Mouse (Mus musculus) CH12.LX (cell line): Measurements from ENCODE around the gene Nck2. TPM values are rescaled to one million over a fixed set of nuclear protein-coding genes. Genes with fewer than 3 reads are reported as not detected.

Source experiments
- DNase-seq: peaks from one replicate; pipeline ENCODE4 v3.0.0-alpha.2; 2013; ENCODE audit errors: extremely low read depth
- H3K27ac ChIP-seq: 2 replicates; pipeline ENCODE4 v1.5.1; 2012; ENCODE audit warnings: low read depth, mild to moderate bottlenecking, control low read depth, moderate library complexity; ENCODE audit not compliant: insufficient read depth
- H3K27me3 ChIP-seq: replicated peaks from 2 replicates; pipeline ENCODE3; 2012; ENCODE audit warnings: inconsistent platforms
- H3K36me3 ChIP-seq, 2 experiments: replicated peaks in 1 of 2; 2 replicates each; pipeline versions ENCODE3 to v1.6.1; 2012; ENCODE audit warnings: inconsistent platforms in 1 of 2, low read length in 1 of 2, mild to moderate bottlenecking in 1 of 2, mixed read lengths in 1 of 2, moderate library complexity in 1 of 2; ENCODE audit not compliant: control insufficient read depth in 1 of 2, insufficient read depth in 1 of 2
- H3K4me1 ChIP-seq, 2 experiments: 2 replicates each; pipeline ENCODE4 v1.6.1; 2012; ENCODE audit warnings: inconsistent platforms in 1 of 2, moderate library complexity in 1 of 2; ENCODE audit not compliant: insufficient read depth in 2 of 2, control insufficient read depth in 1 of 2
- H3K4me2 ChIP-seq: 2 replicates; pipeline ENCODE4 v1.6.1; 2012; ENCODE audit warnings: low read depth, mild to moderate bottlenecking, control low read depth; ENCODE audit not compliant: poor library complexity, insufficient read depth, severe bottlenecking
- H3K4me3 ChIP-seq, 3 experiments: fragments of 150-350 bp in 1 of 3; sonication (generic) in 1 of 3; replicated peaks in 1 of 3; 2 replicates each; pipeline versions ENCODE3 to v1.5.1; 2011 to 2012; ENCODE audit warnings: low read depth in 2 of 3, low read length in 2 of 3, mild to moderate bottlenecking in 2 of 3, moderate library complexity in 2 of 3, control low read depth in 1 of 3, improper control_type of control experiment in 1 of 3, inconsistent platforms in 1 of 3, mixed read lengths in 1 of 3; ENCODE audit not compliant: poor library complexity in 1 of 3
- H3K79me2 ChIP-seq: replicated peaks from 2 replicates; pipeline ENCODE4 v1.6.1; 2012; ENCODE audit warnings: mild to moderate bottlenecking, moderate library complexity; ENCODE audit not compliant: control insufficient read depth, poor library complexity, insufficient read depth, severe bottlenecking; ENCODE audit errors: extremely low read depth
- H3K9ac ChIP-seq: 2 replicates; pipeline ENCODE4 v1.6.1; 2012; ENCODE audit warnings: low read depth, mild to moderate bottlenecking, control low read depth, moderate library complexity; ENCODE audit not compliant: insufficient read depth
- H3K9me3 ChIP-seq: replicated peaks from 2 replicates; pipeline ENCODE3; 2012; ENCODE audit warnings: low read length, inconsistent platforms, mixed read lengths
- CHD1 ChIP-seq: IDR thresholded peaks from 2 replicates; pipeline ENCODE4 v1.6.1; 2012; ENCODE audit warnings: low read depth, low read length, improper control_type of control experiment, inconsistent platforms
- CTCF ChIP-seq, 2 experiments: IDR thresholded peaks in 1 of 2; conservative IDR thresholded peaks in 1 of 2; 2 replicates each; pipeline ENCODE4 v1.5.1; 2011 to 2012; ENCODE audit warnings: low read depth in 2 of 2, low read length in 2 of 2, improper control_type of control experiment in 1 of 2, inconsistent platforms in 1 of 2, mild to moderate bottlenecking in 1 of 2, moderate library complexity in 1 of 2
- E2F4 ChIP-seq: IDR thresholded peaks from 2 replicates; pipeline ENCODE4 v1.6.1; 2011; ENCODE audit warnings: low read depth, low read length, improper control_type of control experiment; ENCODE audit not compliant: insufficient replicate concordance
- ELF1 ChIP-seq: IDR thresholded peaks from 2 replicates; pipeline ENCODE4 v1.6.1; 2014; ENCODE audit warnings: low read depth, mild to moderate bottlenecking, inconsistent platforms, low read length, improper control_type of control experiment
- GABPA ChIP-seq: IDR thresholded peaks from 2 replicates; pipeline ENCODE4 v1.6.1; 2012; ENCODE audit warnings: low read depth, low read length, improper control_type of control experiment, inconsistent platforms; ENCODE audit not compliant: insufficient replicate concordance
- HCFC1 ChIP-seq: IDR thresholded peaks from 2 replicates; pipeline ENCODE4 v1.6.1; 2012; ENCODE audit warnings: low read depth, mild to moderate bottlenecking, inconsistent platforms, low read length, improper control_type of control experiment
- JUND ChIP-seq: conservative IDR thresholded peaks from 2 replicates; pipeline ENCODE4 v1.6.1; 2011; ENCODE audit warnings: low read depth, low read length, improper control_type of control experiment
- MAZ ChIP-seq: IDR thresholded peaks from 2 replicates; pipeline ENCODE4 v1.6.1; 2012; ENCODE audit warnings: low read depth, mild to moderate bottlenecking, inconsistent platforms, low read length, improper control_type of control experiment, moderate library complexity
- MXI1 ChIP-seq: IDR thresholded peaks from 2 replicates; pipeline ENCODE4 v1.6.1; 2011; ENCODE audit warnings: mild to moderate bottlenecking, low read depth, low read length, improper control_type of control experiment
- NRF1 ChIP-seq: IDR thresholded peaks from 2 replicates; pipeline ENCODE4 v1.6.1; 2014; ENCODE audit warnings: low read depth, mild to moderate bottlenecking, inconsistent platforms, low read length, improper control_type of control experiment, moderate library complexity
- RCOR1 ChIP-seq: conservative IDR thresholded peaks from 2 replicates; pipeline ENCODE4 v1.6.1; 2012; ENCODE audit warnings: low read depth, mild to moderate bottlenecking, inconsistent platforms, low read length, improper control_type of control experiment
- SMC3 ChIP-seq: IDR thresholded peaks from 2 replicates; pipeline ENCODE4 v1.6.1; 2011; ENCODE audit warnings: low read depth, low read length, improper control_type of control experiment
- TBP ChIP-seq: conservative IDR thresholded peaks from 2 replicates; pipeline ENCODE4 v1.6.1; 2011; ENCODE audit warnings: low read depth, low read length, improper control_type of control experiment
- TCF12 ChIP-seq: IDR thresholded peaks from 2 replicates; pipeline ENCODE4 v1.6.1; 2014; ENCODE audit warnings: low read depth, mild to moderate bottlenecking, inconsistent platforms, low read length, improper control_type of control experiment
- UBTF ChIP-seq: IDR thresholded peaks from 2 replicates; pipeline ENCODE4 v1.6.1; 2012; ENCODE audit warnings: low read depth, mild to moderate bottlenecking, inconsistent platforms, low read length, improper control_type of control experiment, moderate library complexity
- USF1 ChIP-seq: IDR thresholded peaks from 2 replicates; pipeline ENCODE4 v1.6.1; 2014; ENCODE audit warnings: low read depth, mild to moderate bottlenecking, inconsistent platforms, low read length, improper control_type of control experiment
- ZKSCAN1 ChIP-seq: IDR thresholded peaks from 2 replicates; pipeline ENCODE4 v1.6.1; 2012; ENCODE audit warnings: low read depth, inconsistent platforms, low read length, improper control_type of control experiment, borderline replicate concordance
- dilution Hi-C: fragments of 300-500 bp; cut with MboI; formaldehyde crosslinking; loops from 2 replicates; pipeline ENCODE4 v1.14.3; 2020; ENCODE audit warnings: low sequenced_read_pairs; ENCODE audit not compliant: extremely low pct_unique_long_range_greater_than_20kb, extremely low pct_ligation_motif_present
- in situ Hi-C: fragments of 300-500 bp; cut with MboI; formaldehyde crosslinking; loops from 3 replicates; pipeline ENCODE4 v1.14.3; 2019; ENCODE audit warnings: low sequenced_read_pairs, low pct_ligation_motif_present, low pct_unique_long_range_greater_than_20kb, mixed read lengths
- polyA plus RNA-seq: library from polyadenylated mRNA; unstranded; fragments of >175 nt; gene quantifications from 2 replicates; pipeline ENCODE4 v1.2.1, GENCODE M21; 2012; ENCODE audit warnings: low read depth; ENCODE audit not compliant: insufficient read length
- total RNA-seq, 2 experiments: library from RNA; depleted of rRNA; stranded (reverse); fragments of 300-350 nt in 1 of 2; fragments of >200 nt in 1 of 2; gene quantifications; 2 replicates each; pipeline ENCODE4 v1.2.3; 2012 to 2014

The Nck2 gene
- total and polyA plus RNA-seq, 3 experiments: 4.4 to 7.6 (median 4.6) TPM

DNA sequence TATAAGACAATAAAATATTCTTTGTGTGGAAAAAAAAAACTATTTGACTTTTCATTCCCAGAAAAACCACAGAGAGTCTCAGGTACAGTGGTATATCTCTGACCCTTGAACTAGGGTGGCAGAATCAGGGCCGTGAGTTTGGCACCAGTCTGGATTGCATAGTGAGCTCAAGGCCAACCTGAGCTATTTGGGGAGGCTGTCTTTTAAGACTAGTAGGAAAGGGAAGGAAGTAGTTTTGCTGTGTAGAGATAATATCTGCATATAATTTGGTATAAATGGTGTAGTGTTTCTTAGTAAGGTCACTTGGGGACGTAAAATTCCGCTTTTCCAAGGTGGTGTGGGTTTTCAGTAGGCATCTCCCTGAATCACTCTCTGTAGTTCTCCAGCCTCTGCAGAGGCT lies 62.3 kb downstream of the Nck2 start:
- DNase-seq: no peak
- no peaks in the 10 kb centered on the region for H3K27me3 ChIP-seq
- H3K4me3 ChIP-seq: no peak overlapping the region
- H3K36me3 ChIP-seq: peaks cover 0 to 11% of the 10 kb centered on the region in 2 experiments
- H3K9me3 ChIP-seq: no peaks in the 10 kb centered on the region
- H3K4me1 ChIP-seq: peaks cover 0 to 4% of the 10 kb centered on the region in 2 experiments; a peak in 1 of 4 replicates
- no peak overlapping the region for H3K9ac ChIP-seq
- no peak overlapping the region for H3K4me2 ChIP-seq
- in situ Hi-C loops (no loop called here), dilution Hi-C loops (no loop called here)
- no peaks in the 10 kb centered on the region for H3K79me2 ChIP-seq
- no peak for TF ChIP-seq ZKSCAN1
- TF ChIP-seq UBTF: no peak
- TF ChIP-seq CTCF (conservative IDR thresholded peaks at IDR 0.05 in 1 of 2, IDR thresholded peaks at IDR 0.05 in 1 of 2; ENCODE audit: low read depth in 2 of 2, low read length in 2 of 2): no peak
- no peak for TF ChIP-seq HCFC1
- TF ChIP-seq MAZ: no peak
- no peak for TF ChIP-seq NRF1
- TF ChIP-seq GABPA: no peak
- no peak for TF ChIP-seq CHD1
- no peak for TF ChIP-seq SMC3
- TF ChIP-seq ELF1: no peak
- no peak for TF ChIP-seq JUND
- no peak for TF ChIP-seq RCOR1
- no peak for TF ChIP-seq TCF12
- H3K27ac ChIP-seq: no peak overlapping the region

DNA sequence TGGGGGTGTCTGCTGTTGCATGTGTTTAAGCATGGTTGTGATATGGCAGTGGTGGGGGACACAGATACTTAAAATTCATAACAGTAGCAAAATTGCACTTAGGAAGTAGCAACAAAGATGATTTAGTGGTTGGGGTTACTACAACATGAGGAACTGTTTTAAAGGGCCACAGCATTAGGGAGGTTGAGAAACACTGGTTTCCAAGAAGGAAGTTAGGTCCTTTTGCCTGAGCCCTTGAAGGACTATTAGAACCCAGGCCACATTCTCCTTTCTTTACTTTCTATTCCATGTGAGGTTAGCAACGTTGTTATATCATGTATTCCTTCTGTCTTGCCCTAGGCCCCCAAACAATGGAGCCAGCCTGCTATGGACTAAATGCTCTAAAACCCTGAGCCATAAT lies 63.4 kb downstream of the Nck2 start:
- Histone ChIP-seq H3K27ac (no peak overlapping the region), H3K4me3 (no peak overlapping the region), H3K4me2 (no peak overlapping the region), H3K4me1 (peaks cover 0 to 4% of the 10 kb centered on the region in 2 experiments; a peak in 1 of 4 replicates), H3K79me2 (no peaks in the 10 kb centered on the region), H3K9ac (no peak overlapping the region), H3K27me3 (no peaks in the 10 kb centered on the region), H3K9me3 (no peaks in the 10 kb centered on the region)
- DNase-seq: no peak
- dilution Hi-C loops: no loop called here
- TF ChIP-seq E2F4: no peak
- TF ChIP-seq MXI1: no peak
- no peak for TF ChIP-seq CTCF (conservative IDR thresholded peaks at IDR 0.05 in 1 of 2, IDR thresholded peaks at IDR 0.05 in 1 of 2; ENCODE audit: low read depth in 2 of 2, low read length in 2 of 2)
- no peak for TF ChIP-seq USF1
- TF ChIP-seq TBP: no peak
- TF ChIP-seq, all 38 proteins: peak for 0
- H3K36me3 ChIP-seq: peaks cover 0 to 19% of the 10 kb centered on the region in 2 experiments
- in situ Hi-C loops: no loop called here
